Mouse (Mus musculus) spleen, adult 18-20 months (tissue): ENCODE measurements around the gene Dcun1d3.

Experiments
- DNase-seq, 2 experiments: peaks; one replicate each; pipeline ENCODE4 v3.0.0; 2022; ENCODE audit warnings: mixed read lengths in 2 of 2

Gene Dcun1d3

GRCm38 (mm10) chr7:119895639-119896512 lies at the start of gene Dcun1d3, which contains the start of gene Lyrm1:
Gene Dcun1d3 (minus strand): TSS chr7:119896298.
Gene Lyrm1 (plus strand): TSS chr7:119895861.
- DNase-seq = peak; percentile 94

GRCm38 (mm10) chr7:119941569-119941968 lies 45.5 kb upstream of the Dcun1d3 start:
- no peak for DNase-seq

GRCm38 (mm10) chr7:119937036-119937435 lies 40.9 kb upstream of the Dcun1d3 start:
- no peak for DNase-seq

GRCm38 (mm10) chr7:119936321-119936720 lies 40.2 kb upstream of the Dcun1d3 start:
- DNase-seq = no peak

GRCm38 (mm10) chr7:119928783-119929440 lies 32.8 kb upstream of the Dcun1d3 start:
- no peak for DNase-seq

GRCm38 (mm10) chr7:119921054-119921453 lies 25.0 kb upstream of the Dcun1d3 start:
- DNase-seq = no peak

- DNase-seq = no peak
Observed at GRCm38 (mm10) chr7:119920457-119920856, 24.4 kb upstream of the Dcun1d3 start.

GRCm38 (mm10) chr7:119911727-119912126 lies 15.6 kb upstream of the Dcun1d3 start:
- no peak for DNase-seq

- DNase-seq = no peak
Observed at GRCm38 (mm10) chr7:119906523-119907215, 10.6 kb upstream of the Dcun1d3 start.

GRCm38 (mm10) chr7:119899386-119900057 lies 3.4 kb upstream of the Dcun1d3 start:
- DNase-seq = no peak

- DNase-seq = no peak
Observed at GRCm38 (mm10) chr7:119898247-119898856, 2.3 kb upstream of the Dcun1d3 start.

GRCm38 (mm10) chr7:119897521-119898109 lies 1.5 kb upstream of the Dcun1d3 start:
- DNase-seq = no peak

- peak in 1 of 2 experiments; percentile 21 for DNase-seq
Observed at GRCm38 (mm10) chr7:119894818-119895544, 1.1 kb downstream of the Dcun1d3 start.

- DNase-seq = no peak
Observed at GRCm38 (mm10) chr7:119892742-119893141, 3.4 kb downstream of the Dcun1d3 start.

- no peak for DNase-seq
Observed at GRCm38 (mm10) chr7:119892198-119892597, 3.9 kb downstream of the Dcun1d3 start.

GRCm38 (mm10) chr7:119887887-119888286 lies 8.2 kb downstream of the Dcun1d3 start:
- no peak for DNase-seq

GRCm38 (mm10) chr7:119881229-119881628 lies 14.9 kb downstream of the Dcun1d3 start:
- no peak for DNase-seq

- no peak for DNase-seq
Observed at GRCm38 (mm10) chr7:119880345-119880744, 15.8 kb downstream of the Dcun1d3 start.

- DNase-seq = no peak
Observed at GRCm38 (mm10) chr7:119879171-119879570, 16.9 kb downstream of the Dcun1d3 start.

- no peak for DNase-seq
Observed at GRCm38 (mm10) chr7:119875776-119876440, 20.2 kb downstream of the Dcun1d3 start.

GRCm38 (mm10) chr7:119873050-119873449 lies 23.0 kb downstream of the Dcun1d3 start:
- no peak for DNase-seq
